Mouse (Mus musculus): ENCODE data around the gene Aatf. TPM values are rescaled to one million over a fixed set of nuclear protein-coding genes. Genes with fewer than 3 reads are reported as not detected.

Gene Aatf
- polyA plus RNA-seq, 1 experiment from 2014 or later = 47.0 TPM

- H3K9me3 ChIP-seq = no peaks in the 10 kb centered on the region
- H3K4me2 ChIP-seq = no peak overlapping the region
- WGBS = 83% methylated on average over 8 of the region's 8 CpGs
- H3K27ac ChIP-seq = no peak overlapping the region
- H3K36me3 ChIP-seq = no peaks in the 10 kb centered on the region
- H3K27me3 ChIP-seq = no peaks in the 10 kb centered on the region
- ATAC-seq (ENCODE audit: borderline replicate concordance, extremely low read depth, low FRiP score, low TSS enrichment) = no peak
- 0 out of 2 replicates have a peak, but pooled peaks cover 3% of the 10 kb centered on the region for H3K4me1 ChIP-seq
- no peak overlapping the region for H3K9ac ChIP-seq
- H3K4me3 ChIP-seq = no peak overlapping the region
These were observed 122.2 kb downstream of the Aatf start for GRCm38 (mm10) chr11:84391126-84391525.

- H3K4me1 ChIP-seq = 0 out of 2 replicates have a peak, but pooled peaks cover 3% of the 10 kb centered on the region
- H3K4me2 ChIP-seq = no peak overlapping the region
- H3K27ac ChIP-seq = no peak overlapping the region
- 64% methylated on average over 6 of the region's 6 CpGs for WGBS
- H3K36me3 ChIP-seq = no peaks in the 10 kb centered on the region
- no peak for ATAC-seq (ENCODE audit: borderline replicate concordance, extremely low read depth, low FRiP score, low TSS enrichment)
- no peaks in the 10 kb centered on the region for H3K27me3 ChIP-seq
- H3K9ac ChIP-seq = no peak overlapping the region
- H3K9me3 ChIP-seq = no peaks in the 10 kb centered on the region
- H3K4me3 ChIP-seq = no peak overlapping the region
These were observed 124.0 kb downstream of the Aatf start for GRCm38 (mm10) chr11:84389332-84389731.

DNA sequence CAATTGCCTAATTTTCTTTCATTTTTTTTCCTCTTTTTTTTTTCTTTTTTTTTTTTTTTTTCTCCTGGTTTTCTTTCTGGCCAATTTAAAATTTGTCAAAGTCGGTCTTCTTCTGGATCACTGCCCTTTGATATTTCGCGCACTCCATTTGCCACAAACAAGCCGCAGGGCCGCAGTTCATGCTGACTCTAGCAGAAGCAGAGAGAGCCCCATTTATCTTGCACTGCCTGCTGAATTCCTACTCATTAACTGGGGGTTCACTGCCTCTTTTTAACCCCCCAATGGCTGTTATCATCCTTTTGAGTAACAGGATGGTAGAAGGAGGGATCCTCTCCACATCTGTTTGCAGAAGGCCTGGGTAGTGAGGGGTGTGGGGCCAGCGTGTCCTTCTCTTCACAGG lies 129.4 kb downstream of the Aatf start:
- WGBS = 79% methylated on average over 6 of the region's 6 CpGs
- Histone ChIP-seq H3K4me1 (no peaks in the 10 kb centered on the region), H3K4me3 (no peak overlapping the region), H3K4me2 (no peak overlapping the region), H3K9ac (no peak overlapping the region), H3K9me3 (no peaks in the 10 kb centered on the region), H3K27me3 (no peaks in the 10 kb centered on the region), H3K36me3 (peaks cover 11% of the 10 kb centered on the region), H3K27ac (no peak overlapping the region)
- no peak for ATAC-seq (ENCODE audit: borderline replicate concordance, extremely low read depth, low FRiP score, low TSS enrichment)

- Histone ChIP-seq H3K4me2 (no peak overlapping the region), H3K27ac (no peak overlapping the region), H3K4me1 (no peaks in the 10 kb centered on the region), H3K36me3 (peaks cover 11% of the 10 kb centered on the region), H3K27me3 (no peaks in the 10 kb centered on the region), H3K9ac (no peak overlapping the region), H3K9me3 (no peaks in the 10 kb centered on the region), H3K4me3 (no peak overlapping the region)
- WGBS = 92% methylated on average over 13 of the region's 13 CpGs
- no peak for ATAC-seq (ENCODE audit: borderline replicate concordance, extremely low read depth, low FRiP score, low TSS enrichment)
These were observed 130.9 kb downstream of the Aatf start for GRCm38 (mm10) chr11:84382450-84382849.

DNA sequence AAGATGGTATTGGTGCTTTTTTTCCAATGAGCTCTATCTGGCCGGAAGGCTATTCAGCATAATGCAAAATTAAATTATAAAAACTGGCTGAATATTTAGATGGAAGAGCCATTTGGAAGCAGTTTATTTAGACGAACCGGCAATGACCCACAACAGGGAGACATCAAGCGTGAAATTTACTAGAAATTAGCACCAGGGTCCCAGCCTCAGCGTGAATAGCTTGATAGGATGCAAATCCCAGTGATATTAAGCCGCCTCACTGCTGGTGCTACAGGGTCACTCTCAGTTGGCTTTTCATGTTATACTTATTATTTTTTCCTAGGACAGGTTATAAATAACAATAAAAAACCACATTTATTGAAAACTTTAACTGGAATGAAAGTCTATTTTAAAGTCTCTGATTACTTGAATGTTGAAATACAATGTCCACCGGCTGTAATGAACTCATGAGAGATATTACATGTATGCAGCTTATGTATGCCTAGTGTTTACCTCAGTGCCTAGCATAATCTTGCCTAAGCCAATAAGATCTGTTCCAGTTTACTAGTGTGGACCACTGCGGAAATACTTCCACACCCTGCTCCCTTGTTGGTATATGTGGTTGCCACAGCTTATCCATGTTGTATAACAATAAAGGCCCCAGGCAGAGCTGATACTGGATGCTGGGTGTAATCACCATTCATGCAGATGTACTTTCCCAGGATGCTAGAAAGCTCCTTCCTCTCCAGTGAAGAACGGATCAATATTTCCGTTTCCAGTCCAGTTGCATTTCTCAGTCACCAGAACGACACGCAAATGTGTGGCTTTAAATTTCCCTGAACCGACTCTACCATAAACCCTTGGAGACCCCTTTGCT lies 136.6 kb downstream of the Aatf start:
- no peak for ATAC-seq (ENCODE audit: borderline replicate concordance, extremely low read depth, low FRiP score, low TSS enrichment)
- 89% methylated on average over 13 of the region's 13 CpGs for WGBS
- no peak overlapping the region for H3K27ac ChIP-seq

GRCm38 (mm10) chr11:84375951-84376496 lies 137.3 kb downstream of the Aatf start:
- H3K4me1 ChIP-seq = no peaks in the 10 kb centered on the region
- H3K27ac ChIP-seq = no peak overlapping the region
- H3K4me2 ChIP-seq = no peak overlapping the region
- no peak overlapping the region for H3K9ac ChIP-seq
- H3K4me3 ChIP-seq = no peak overlapping the region
- no peak for ATAC-seq (ENCODE audit: borderline replicate concordance, extremely low read depth, low FRiP score, low TSS enrichment)
- 58% methylated on average over 3 of the region's 3 CpGs for WGBS
- no peaks in the 10 kb centered on the region for H3K27me3 ChIP-seq
- H3K36me3 ChIP-seq = 0 out of 2 replicates have a peak, but pooled peaks cover 6% of the 10 kb centered on the region
- no peaks in the 10 kb centered on the region for H3K9me3 ChIP-seq

More for the DNA sequence above, 136.6 kb downstream of the Aatf start:
- Histone ChIP-seq H3K27me3 (no peaks in the 10 kb centered on the region), H3K9me3 (no peaks in the 10 kb centered on the region), H3K36me3 (0 out of 2 replicates have a peak, but pooled peaks cover 6% of the 10 kb centered on the region), H3K4me1 (no peaks in the 10 kb centered on the region), H3K4me2 (no peak overlapping the region), H3K9ac (no peak overlapping the region), H3K4me3 (no peak overlapping the region)

GRCm38 (mm10) chr11:84373122-84373521 lies 140.2 kb downstream of the Aatf start:
- no peaks in the 10 kb centered on the region for H3K27me3 ChIP-seq
- WGBS = 86% methylated on average over 4 of the region's 4 CpGs
- no peaks in the 10 kb centered on the region for H3K9me3 ChIP-seq
- 0 out of 2 replicates have a peak, but pooled peaks cover 6% of the 10 kb centered on the region for H3K36me3 ChIP-seq
- H3K9ac ChIP-seq = no peak overlapping the region
- H3K4me1 ChIP-seq = no peaks in the 10 kb centered on the region
- ATAC-seq (ENCODE audit: borderline replicate concordance, extremely low read depth, low FRiP score, low TSS enrichment) = no peak
- no peak overlapping the region for H3K27ac ChIP-seq
- H3K4me3 ChIP-seq = no peak overlapping the region
- no peak overlapping the region for H3K4me2 ChIP-seq

Other genes with a start within 250 kb of the Aatf start
- 0.06 TPM in 1 of 2 replicates, not detected in the other for gene Lhx1, start 12.0 kb upstream of the Aatf start, polyA plus RNA-seq (2015; fragmentation: Nextera tagmentation; extraction: Ambion mirVana)

All from lung, embryonic 15.5 days (tissue).